Mouse (Mus musculus) common myeloid progenitor, adult 5-6 weeks (primary cell): ENCODE results near the gene Rcc1l. TPM values are rescaled to one million over a fixed set of nuclear protein-coding genes. Genes with fewer than 3 reads are reported as not detected.

Experiments used
- ATAC-seq: replicated peaks from 2 replicates; pipeline ENCODE4 v1.8.0; 2016; ENCODE audit warnings: low read depth, mild to moderate bottlenecking, moderate TSS enrichment, inconsistent platforms; ENCODE audit not compliant: poor library complexity, severe bottlenecking
- total RNA-seq: library from RNA; stranded (forward); fragments of 200-1000, 187-1606 nt; gene quantifications from 2 replicates; pipeline ENCODE4 v1.2.3, GENCODE M21; 2017

The Rcc1l gene
- total RNA-seq = 10.0 and 14.2 TPM in 2 replicates

DNA sequence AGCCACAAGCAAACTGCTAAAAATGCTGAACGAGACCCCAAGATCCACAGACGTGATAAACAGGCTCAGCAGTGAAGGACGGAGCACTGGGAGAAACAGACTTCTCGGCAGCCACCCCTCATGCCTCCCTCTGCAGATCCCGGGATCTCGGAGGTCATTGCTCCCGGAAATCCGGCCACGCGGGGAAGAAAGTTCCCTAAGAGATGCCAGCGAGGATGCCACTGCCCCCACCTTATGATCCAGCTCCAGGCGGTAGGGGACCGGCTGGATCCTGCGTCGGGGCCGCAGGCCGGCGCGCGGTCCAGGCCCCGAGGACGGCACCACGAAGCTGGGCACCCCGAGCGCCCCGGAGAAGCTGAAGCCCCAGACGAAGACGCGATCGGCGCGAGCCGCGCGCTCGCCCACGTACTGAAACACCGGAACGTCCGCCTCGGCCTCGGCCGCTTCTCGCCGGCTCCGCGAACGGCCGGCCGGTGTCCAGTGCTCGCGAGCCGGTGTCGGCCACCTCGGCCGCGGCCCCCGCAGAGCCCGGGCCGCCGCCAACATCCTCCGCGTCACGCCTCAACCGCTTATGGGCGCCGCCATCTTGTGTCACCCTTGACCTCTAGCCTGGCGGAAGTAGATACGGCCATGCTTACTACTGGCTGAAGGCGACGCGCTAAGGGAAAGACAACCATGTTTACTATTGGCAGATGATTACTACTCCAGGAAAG is at the start of gene Rcc1l:
TSS of gene Rcc1l (minus strand) at position 606 of the 713 bp plus-strand sequence.
- ATAC-seq = peak; percentile 84

DNA sequence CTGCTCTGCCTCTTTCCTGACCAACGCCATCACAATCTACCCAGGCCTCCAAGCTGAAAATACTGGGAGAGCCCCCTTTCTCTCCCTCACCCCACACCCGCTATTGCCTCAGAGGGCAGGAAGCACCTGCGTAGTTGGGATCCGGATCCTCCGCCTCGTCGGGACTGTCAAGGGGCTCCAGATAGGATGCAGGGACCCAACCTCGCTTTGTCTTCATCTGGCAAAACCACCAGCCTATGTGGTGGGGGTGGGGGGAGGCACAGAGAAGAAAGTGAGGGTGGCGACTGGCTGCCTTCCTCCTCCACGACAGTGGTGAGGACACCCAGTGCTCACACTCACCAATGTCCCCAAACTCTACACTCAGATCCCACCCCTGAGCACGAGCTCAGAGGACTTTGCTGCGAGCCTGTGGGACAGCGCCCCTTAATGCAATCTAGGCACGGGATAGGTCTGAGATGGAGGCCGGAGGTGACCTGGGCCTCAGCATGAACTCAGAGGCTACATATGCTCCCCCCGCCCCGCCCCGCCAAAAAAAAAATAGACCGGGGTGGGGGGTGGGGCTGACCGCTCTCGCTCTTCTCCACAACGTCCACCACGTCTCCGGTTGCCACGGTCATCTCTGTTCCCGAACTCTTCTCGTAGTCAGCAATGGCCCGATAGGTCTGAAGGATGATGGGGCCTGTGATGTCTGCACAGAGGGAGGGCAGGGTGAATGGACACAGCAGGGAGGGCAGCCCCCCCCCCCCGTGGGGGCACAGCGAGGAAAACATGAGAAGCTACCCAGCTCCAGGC is 48.7 kb upstream of the Rcc1l start:
- peak; percentile 34 for ATAC-seq

DNA sequence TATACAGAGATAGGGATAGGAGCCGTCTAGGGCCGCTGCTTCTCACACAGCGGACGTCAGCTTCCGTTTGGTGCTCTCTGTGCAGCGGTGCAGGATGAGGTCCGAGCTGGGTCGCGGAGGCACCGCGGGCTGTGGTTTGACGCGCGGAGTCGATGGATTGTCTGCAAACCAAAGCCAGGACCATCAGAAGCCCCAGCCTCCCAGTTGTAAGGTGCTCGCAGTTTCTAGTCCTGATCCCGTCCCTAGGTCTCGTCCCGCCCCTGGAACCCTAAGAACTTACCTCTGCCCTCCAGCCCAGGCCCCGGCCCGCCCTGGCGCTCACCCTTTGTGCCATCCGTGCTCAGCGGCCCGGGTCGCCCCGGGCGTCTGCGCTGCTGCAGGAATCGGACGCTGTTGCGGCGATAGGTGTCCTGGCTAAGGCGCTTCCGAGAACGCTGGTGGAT is 45.2 kb upstream of the Rcc1l start:
- ATAC-seq = peak; percentile 48

DNA sequence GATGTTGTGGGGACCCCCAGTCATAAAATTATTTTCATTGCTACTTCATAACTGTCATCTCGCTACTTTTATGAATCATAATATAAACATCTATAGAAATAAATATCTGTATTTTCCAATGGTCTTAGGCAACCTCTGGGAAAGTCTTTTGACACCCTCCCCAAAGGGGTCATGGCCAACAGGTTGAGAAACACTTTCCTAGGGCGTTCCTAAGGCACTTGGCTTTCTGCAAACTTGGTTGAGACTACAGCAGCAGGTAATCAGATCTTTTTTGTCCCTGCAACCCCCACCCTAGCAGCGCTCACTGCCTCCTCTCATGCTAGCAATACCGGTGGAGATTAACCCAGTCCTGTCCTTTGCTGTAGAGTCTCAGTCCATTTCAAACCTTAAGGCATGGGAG is 44.7 kb upstream of the Rcc1l start:
- ATAC-seq = no peak

DNA sequence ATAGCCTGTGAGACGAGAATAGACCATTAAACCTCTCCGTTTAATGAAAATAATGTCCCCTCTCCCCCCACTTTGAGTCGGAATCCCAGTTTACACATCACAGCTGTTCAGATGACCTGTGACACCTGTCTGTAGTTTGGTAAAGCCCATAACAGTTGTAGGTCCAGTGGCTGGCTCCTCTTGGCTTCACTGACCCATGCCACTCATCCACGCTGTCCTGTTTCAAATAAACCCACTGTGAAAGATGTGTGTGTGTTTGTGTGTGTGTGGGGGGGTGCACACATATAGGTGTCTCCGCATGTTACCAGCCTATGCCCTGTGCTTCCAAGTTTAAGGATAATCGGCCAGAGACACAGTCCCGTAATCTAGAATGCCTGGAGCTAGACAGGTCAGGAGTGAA is 41.3 kb upstream of the Rcc1l start:
- no peak for ATAC-seq

DNA sequence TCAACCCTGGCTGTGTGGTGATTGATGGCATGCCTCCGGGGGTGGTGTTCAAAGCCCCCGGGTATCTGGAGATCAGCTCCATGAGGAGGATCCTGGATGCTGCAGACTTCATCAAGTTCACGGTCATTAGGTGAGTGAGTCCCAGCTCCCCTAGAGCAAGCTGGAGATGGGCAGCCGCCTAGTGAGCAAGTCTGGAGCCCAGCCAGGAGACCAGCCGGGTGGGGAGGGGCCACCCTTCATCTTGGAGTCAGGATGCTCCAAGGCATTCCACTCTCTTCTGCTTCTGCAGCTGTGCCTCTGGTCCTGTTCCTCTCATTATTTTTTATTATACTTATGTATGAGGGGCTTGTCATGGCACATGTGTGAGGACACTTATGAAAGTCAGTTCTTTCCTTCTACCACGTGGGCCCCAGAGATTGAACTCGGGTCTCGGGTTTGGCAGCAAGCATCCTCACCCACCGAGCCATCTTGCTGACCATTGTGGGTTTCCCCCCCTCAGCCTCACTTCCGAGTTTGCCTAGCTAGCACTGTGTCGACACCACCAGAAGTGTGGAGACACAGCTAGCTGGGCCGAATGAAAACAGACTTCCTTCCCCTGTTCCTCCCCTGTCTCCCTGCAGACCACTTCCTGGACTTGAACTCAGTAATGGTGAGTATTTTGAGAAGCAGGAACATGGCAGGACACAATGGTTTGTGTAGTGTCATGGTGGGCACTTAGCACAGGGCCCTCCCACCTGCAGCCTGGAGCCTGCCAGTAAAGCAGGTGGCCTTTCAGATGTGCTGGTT is 37.6 kb upstream of the Rcc1l start:
- peak; percentile 91 for ATAC-seq

DNA sequence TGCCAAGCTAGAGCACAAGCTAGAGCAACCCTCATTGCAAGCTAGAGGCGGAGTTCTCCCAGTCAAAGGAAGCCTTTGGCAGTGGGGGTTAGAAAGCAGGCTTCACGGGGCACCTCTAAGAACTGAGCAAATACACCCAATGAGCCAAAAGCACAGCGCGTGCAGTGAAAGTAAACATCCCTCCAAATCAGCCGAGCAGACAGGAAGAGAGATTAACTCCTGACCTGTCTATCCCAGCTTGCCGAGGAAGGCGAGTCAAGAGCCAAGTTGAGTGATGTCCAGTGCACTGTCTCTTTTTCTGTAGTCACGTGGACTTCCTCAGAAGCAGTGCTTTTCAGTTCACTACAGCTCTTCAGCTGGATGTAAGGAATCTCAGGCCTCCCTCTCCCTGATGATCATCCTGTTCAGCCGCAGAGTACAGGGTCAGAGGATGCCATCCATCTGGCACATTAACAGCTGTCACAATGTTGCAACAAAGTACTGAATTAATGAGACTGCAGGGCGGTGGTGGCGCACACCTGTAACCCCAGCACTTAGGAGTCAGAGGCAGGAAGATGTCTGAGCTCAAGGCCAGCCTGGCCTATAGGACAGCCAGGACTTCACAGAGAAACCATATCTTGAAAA is 33.5 kb upstream of the Rcc1l start:
- ATAC-seq = no peak

DNA sequence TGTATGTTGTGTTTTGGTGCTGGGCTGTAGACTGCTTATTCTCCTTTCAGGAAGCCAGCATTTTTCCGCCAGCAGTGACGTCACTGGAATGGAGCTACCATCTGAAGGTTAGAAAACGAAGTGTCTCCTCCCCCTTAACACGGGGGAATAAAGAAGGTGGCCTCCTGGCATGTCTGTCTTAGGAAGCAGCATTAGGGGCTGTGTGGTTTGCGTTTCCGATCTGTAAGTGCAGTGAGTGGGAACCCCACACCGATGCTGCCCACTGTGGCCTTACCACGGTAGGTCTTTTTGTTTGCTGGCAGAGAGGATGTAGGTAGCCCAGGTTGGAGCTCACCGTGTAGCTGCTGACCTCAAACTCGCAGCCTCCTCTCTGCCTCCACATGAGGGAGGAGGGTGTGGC is 30.1 kb upstream of the Rcc1l start:
- ATAC-seq = peak; percentile 69

DNA sequence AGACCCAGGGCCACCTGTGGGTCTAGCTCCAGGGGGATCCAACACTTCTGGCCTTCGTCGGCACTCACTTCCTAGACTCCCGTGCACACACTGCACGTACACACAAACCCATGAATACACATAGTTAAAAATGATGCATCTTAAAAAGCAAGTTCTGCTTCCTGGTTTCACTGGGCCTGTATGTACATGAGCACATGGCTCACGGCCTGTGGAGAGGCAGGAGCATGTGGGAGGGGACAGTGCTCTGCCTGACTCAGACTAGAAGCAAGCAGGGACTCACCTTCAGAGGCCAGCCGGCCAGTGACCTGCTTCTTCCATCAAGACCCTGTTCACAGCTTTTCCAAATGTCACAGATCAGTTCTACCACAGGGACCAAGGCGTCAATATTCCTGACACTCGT is 17.1 kb upstream of the Rcc1l start:
- 0 out of 2 replicates have a peak, but pooled peaks have one; percentile 16 for ATAC-seq

DNA sequence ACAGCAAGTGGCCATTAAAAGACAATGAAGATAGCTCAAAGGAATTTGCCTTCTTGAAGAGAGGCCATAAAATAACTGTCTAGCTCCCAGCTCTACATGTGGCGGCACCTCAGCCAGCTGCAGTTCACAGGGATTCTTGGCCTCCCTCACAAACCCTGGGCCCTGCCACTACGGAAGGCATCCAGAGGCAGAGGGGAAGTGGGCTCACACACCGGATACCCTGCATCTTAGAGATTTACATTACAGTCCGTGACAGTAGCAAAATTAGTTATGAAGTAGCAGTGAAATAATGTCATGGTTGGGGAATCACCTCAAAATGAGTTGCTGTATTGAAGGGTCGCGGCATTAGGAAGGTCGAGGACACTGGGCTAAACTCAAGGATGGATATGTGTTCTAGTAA is 12.0 kb upstream of the Rcc1l start:
- ATAC-seq = peak; percentile 78

DNA sequence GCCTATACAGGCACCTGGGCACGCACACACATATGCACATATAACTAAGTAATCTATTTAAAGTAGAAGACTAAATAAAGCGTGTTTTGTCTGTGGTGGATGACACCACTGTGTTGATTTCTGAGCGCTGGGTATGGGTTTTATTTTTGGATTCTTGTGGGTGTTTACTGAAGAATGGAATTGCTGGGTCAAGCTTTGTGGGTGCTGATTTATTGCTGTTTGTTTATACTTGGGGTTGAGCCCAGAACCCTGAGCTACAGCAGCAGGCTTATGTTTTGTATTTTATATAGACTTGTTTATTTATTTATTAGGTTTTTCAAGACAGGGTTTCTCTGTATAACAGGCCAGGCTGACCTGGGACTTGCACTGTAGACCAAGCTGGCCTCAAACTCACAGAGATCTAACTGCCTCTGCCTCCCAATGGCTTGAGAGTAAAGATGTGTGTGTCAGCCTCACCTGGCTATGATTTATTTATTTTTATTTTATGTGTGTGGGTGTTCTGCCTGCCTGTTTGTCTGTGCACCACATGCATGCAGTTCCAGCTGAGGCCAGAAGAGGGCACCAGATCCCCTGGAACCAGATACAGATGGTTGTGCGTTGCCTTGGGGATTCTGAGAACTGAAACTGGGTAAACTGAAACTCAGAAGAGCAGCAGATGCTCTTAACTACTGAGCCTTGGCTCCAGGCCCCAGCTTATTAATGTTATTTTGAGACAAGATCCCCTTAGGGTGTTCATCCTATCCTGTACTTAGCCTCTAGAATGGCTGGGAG is 10.6 kb upstream of the Rcc1l start:
- ATAC-seq = 0 out of 2 replicates have a peak, but pooled peaks have one; percentile 13

DNA sequence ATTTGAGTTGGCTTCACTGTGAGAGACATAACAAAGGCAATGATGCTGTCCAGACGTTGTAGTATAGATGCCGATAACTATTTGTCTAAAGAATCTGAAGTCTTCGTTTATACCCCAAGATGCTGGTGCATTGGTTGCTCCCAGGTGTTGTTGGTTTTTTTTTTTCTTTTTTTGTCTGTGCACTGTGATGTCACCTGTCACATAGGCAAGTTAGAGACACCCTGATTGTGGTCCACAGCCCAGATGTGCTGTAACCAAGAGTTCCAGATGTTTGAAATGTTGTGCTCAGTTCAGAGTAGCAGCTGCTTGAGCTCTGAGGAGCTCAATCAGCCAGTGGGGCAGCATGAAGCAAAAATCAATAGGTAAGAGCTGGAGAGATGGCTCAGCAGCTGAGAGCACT is 9.5 kb upstream of the Rcc1l start:
- ATAC-seq = no peak

DNA sequence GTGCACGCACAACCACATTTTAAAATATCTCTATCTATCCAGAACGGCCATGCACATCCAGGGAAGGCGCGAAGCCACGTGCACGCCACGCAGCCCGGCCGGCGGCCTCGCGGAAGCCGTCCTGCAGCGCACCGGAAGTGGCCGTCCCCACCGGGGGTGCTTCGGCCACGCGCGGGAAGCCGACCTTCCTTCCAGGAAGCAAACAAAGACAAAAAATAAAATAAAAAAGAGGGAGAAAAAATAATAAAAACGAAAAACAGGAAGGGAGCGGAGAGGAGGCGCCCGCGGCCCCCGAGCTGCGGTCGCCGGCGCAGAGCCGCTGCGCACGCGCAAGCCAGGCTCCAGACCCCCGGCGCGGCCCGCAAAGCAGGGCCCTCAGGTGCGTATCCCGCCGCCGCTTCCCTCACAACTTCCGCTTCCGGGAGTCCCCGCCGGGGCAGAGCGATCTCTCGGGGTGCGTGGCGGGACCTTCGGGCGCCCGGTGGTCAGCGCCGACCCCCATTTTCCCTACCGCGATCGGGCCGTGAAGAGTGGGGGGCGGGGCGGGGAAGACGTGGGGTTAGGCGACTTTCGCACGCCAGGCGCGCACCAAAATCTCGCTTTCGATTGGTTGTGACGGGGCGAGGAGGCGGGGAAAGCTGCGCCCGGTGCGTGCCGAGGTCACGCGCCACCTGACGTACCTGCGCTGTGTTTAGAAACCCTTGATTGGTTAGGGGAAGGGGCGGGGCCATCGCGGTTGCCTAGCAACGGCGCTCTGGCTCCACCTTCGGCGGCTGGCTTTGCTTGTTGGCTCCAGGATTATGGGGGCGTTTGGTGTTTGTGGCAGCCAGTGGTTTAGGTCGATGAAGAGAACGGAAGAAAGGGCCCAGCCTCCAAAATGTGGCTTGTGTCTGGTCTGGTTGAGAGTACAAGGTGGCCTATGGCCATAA is 7.6 kb upstream of the Rcc1l start, which contains the start of gene Gtf2ird2:
TSS of gene Gtf2ird2 (plus strand) at position 140 of the 929 bp plus-strand sequence.
- peak; percentile 79 for ATAC-seq

DNA sequence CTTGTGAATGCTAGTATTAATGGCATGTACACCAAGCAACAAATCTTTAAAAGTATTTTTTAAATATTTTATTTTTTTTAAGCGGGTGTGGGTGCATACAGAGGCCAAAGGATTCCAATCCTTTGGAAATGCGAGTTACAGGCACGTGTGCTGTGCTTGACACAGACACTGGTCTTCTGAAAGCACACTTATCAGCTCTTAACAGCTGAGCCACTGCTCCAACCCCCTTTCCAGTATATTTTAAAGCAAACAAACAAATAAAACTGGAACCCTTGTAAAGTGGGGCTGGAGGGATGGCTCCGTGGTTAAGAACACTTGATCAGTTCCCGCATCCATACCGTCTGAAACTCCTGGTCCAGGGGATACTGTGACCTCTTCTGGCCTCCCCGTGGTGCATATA is 6.6 kb upstream of the Rcc1l start:
- ATAC-seq = no peak

DNA sequence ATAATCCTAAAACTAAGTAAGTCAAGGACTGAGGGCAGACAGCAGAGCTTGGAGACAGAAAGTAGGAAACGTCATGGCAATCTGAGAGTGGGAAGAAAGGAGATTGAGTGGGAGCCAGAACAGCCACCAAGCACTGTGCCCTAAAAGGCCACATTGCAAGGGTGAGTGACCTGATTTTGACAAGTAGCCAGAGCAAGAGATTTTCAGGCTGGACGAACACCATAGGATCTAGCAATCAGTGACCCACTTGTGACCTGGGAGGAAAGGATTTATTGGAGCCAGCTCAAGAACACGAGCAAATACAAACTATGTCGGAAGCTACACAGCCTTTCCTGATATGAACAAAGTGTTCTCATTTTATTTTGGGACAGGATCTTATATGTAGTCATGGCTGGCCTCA is 6.2 kb upstream of the Rcc1l start:
- no peak for ATAC-seq

DNA sequence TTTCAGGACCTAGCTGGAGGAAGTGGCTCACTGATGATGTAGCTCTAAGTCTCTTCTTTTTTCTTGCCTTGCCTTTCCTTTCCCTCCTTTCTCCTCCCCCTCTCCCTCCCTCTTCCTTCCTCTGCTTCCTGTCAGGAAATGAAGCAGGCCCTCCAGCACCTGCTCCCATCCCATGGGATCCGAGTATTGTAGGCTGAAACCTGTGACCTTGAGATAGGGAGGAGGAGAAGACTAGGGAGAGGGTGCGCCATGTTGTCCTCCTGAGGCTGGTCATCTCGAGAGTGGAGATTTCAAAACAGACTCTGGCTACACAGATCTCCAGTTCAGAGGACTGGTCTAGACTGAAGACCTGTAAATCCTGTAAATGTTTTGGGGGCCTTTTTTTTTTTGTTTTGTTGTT is 5.6 kb upstream of the Rcc1l start:
- no peak for ATAC-seq

DNA sequence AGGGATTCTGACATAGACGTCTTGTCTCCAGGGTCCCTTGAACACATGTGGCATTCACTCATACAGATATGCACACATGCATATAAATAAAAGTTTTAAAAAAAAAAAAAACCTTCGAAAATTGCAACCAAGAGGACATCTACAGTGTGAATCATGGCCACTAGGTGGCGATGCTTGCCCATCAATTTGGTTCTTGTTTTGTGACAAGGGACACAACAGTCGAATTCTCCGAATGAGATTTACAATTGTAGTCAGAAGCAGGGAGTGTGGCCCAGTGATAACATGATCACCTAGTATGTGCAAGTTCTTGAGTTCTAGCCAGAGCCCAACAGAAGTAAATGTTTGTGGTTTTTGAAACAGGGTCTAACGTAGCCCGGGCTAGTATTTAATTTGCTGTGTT is 3.3 kb upstream of the Rcc1l start:
- peak; percentile 16 for ATAC-seq

DNA sequence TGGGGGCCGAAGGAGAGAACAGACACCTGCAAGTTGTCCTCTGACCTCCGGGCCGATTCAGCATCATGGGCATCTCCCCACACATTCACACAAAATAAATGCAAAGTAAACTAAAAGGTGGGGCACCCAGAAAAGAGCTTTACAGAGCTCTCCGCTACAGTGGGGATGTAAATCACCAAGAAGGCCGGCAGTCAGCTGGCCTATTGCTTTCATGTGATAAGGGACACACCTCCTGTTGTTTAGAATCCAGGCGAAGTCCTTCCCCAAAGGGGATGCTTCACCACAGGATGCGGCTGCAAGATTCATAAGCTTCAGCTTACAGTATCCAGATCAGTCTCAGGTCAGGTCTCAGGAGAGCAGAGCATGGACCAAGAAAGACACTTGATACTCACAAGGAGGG is 2.0 kb upstream of the Rcc1l start:
- ATAC-seq = no peak
